Mouse (Mus musculus) spleen, adult 2 months (tissue): Measurements from ENCODE around the gene Rab3gap2.

Source experiments
- CTCF ChIP-seq: fragments of 200-500 bp; IDR thresholded peaks from 2 replicates; pipeline ENCODE4 v1.5.1; 2011; ENCODE audit warnings: mild to moderate bottlenecking, inconsistent platforms; ENCODE audit not compliant: insufficient read depth, insufficient read length, insufficient replicate concordance; ENCODE audit errors: extremely low read depth
- POLR2A ChIP-seq: fragments of 200-500 bp; IDR thresholded peaks from 2 replicates; pipeline ENCODE4 v1.6.1; 2011; ENCODE audit warnings: low read depth, low read length, inconsistent platforms

GRCm38 (mm10) chr1:185185556-185185955 lies 18.4 kb upstream of the Rab3gap2 start:
- TF ChIP-seq POLR2A: no peak
- TF ChIP-seq CTCF: no peak
